Mouse (Mus musculus) kidney, adult 2 months (tissue): ENCODE data around the gene Mrpl42.

Experiments used
- CTCF ChIP-seq: fragments of 200-500 bp; conservative IDR thresholded peaks from 2 replicates; pipeline ENCODE4 v1.5.1; 2011; ENCODE audit warnings: low read depth, mild to moderate bottlenecking, control low read depth, low read length, moderate library complexity, mixed read lengths; ENCODE audit not compliant: insufficient read depth, insufficient read length
- POLR2A ChIP-seq: fragments of 200-500 bp; IDR thresholded peaks from one replicate; pipeline ENCODE4 v1.6.1; 2011; ENCODE audit warnings: low read depth, low read length, control low read depth

DNA sequence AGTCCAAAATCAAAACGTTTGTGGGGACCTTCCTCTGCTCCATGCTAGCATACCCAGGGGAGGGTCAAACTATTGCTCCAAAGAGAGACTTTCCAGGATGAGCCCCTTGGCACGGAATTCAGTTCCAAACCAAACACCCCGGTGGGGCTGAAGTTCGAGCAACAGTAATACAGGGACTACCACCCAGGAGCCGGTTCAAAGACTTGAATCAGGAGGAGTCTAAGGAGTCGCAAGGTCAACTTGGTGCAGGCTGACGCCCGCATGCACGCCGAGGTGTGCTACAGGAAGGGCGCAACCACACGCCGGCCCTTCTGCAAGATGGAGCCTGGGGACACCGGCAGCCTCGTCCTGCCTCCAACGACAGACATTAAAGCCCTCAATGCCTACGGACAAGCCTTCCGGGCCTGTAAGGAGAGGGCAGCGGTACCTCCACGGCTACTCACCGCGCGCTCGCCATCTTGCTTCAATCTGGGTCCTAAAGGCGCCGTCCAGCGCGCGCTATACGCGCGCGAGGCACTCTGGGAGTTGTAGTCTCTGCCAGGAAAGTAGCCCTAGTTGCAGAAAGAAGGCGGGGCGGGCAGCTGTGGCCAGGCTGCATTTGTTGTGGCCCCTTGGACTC is at the start of gene Mrpl42:
- TF ChIP-seq CTCF: no peak
- TF ChIP-seq POLR2A: peak; percentile 74
